Mouse (Mus musculus) G1E (cell line): ENCODE measurements around the gene Plekha8.

Experiments used
- CTCF ChIP-seq: IDR thresholded peaks from 2 replicates; pipeline ENCODE4 v1.5.1; 2012; ENCODE audit warnings: low read depth, low read length, inconsistent platforms, mixed read lengths
- TAL1 ChIP-seq: conservative IDR thresholded peaks from 2 replicates; pipeline ENCODE4 v1.6.1; 2012; ENCODE audit warnings: low read depth, low read length, inconsistent platforms, mixed read lengths

- TF ChIP-seq CTCF: no peak
- no peak for TF ChIP-seq TAL1
Measured at GRCm38 (mm10) chr6:54641953-54642352, 47.0 kb downstream of the Plekha8 start.
